Mouse (Mus musculus): ENCODE measurements around the gene Ttll5.

Gene Ttll5

GRCm38 (mm10) chr12:85839371-85840000, 15.0 kb downstream of the Ttll5 start:
- no peak for DNase-seq (ENCODE audit: low spot score)

- no peak for DNase-seq (ENCODE audit: low spot score)
These were observed 23.9 kb downstream of the Ttll5 start for GRCm38 (mm10) chr12:85848164-85848958.

- no peak for DNase-seq (ENCODE audit: low spot score)
These were observed 26.2 kb downstream of the Ttll5 start for GRCm38 (mm10) chr12:85850661-85851060.

- no peak for DNase-seq (ENCODE audit: low spot score)
These were observed 29.4 kb downstream of the Ttll5 start for GRCm38 (mm10) chr12:85853836-85854235.

GRCm38 (mm10) chr12:85854271-85854670, 29.8 kb downstream of the Ttll5 start:
- no peak for DNase-seq (ENCODE audit: low spot score)

- DNase-seq (ENCODE audit: low spot score) = no peak
These were observed 32.8 kb downstream of the Ttll5 start for GRCm38 (mm10) chr12:85857300-85857699.

GRCm38 (mm10) chr12:85859111-85859510, 34.7 kb downstream of the Ttll5 start:
- no peak for DNase-seq (ENCODE audit: low spot score)

GRCm38 (mm10) chr12:85859511-85860189, 35.2 kb downstream of the Ttll5 start:
- peak; percentile 31 for DNase-seq (ENCODE audit: low spot score)

- no peak for DNase-seq (ENCODE audit: low spot score)
These were observed 38.1 kb downstream of the Ttll5 start for GRCm38 (mm10) chr12:85862514-85862913.

- no peak for DNase-seq (ENCODE audit: low spot score)
These were observed 41.1 kb downstream of the Ttll5 start for GRCm38 (mm10) chr12:85865526-85865925.

- DNase-seq (ENCODE audit: low spot score) = no peak
These were observed 42.2 kb downstream of the Ttll5 start for GRCm38 (mm10) chr12:85866624-85867023.

- no peak for DNase-seq (ENCODE audit: low spot score)
These were observed 42.7 kb downstream of the Ttll5 start for GRCm38 (mm10) chr12:85867125-85867524.

- DNase-seq (ENCODE audit: low spot score) = no peak
These were observed 45.0 kb downstream of the Ttll5 start for GRCm38 (mm10) chr12:85869423-85869822.

- DNase-seq (ENCODE audit: low spot score) = no peak
These were observed 55.3 kb downstream of the Ttll5 start for GRCm38 (mm10) chr12:85879631-85880314.

- DNase-seq (ENCODE audit: low spot score) = no peak
These were observed 60.6 kb downstream of the Ttll5 start for GRCm38 (mm10) chr12:85885024-85885423.

- no peak for DNase-seq (ENCODE audit: low spot score)
These were observed 65.6 kb downstream of the Ttll5 start for GRCm38 (mm10) chr12:85890054-85890453.

GRCm38 (mm10) chr12:85903986-85904385, 79.5 kb downstream of the Ttll5 start:
- DNase-seq (ENCODE audit: low spot score) = no peak

- DNase-seq (ENCODE audit: low spot score) = no peak
These were observed 81.2 kb downstream of the Ttll5 start for GRCm38 (mm10) chr12:85905666-85906065.

- DNase-seq (ENCODE audit: low spot score) = no peak
These were observed 83.4 kb downstream of the Ttll5 start for GRCm38 (mm10) chr12:85907896-85908295.

GRCm38 (mm10) chr12:85910811-85911210, 86.4 kb downstream of the Ttll5 start:
- no peak for DNase-seq (ENCODE audit: low spot score)

- DNase-seq (ENCODE audit: low spot score) = no peak
These were observed 88.4 kb downstream of the Ttll5 start for GRCm38 (mm10) chr12:85912712-85913504.

GRCm38 (mm10) chr12:85926897-85927296, 102.4 kb downstream of the Ttll5 start:
- no peak for DNase-seq (ENCODE audit: low spot score)

Data from ovary, postnatal 10 days (tissue).